Mouse (Mus musculus): ENCODE measurements around the gene Glra4. TPM values are rescaled to one million over a fixed set of nuclear protein-coding genes. Genes with fewer than 3 reads are reported as not detected.

Glra4 gene
- polyA plus RNA-seq, 1 experiment from 2014 or later, result 0.12 TPM

DNA sequence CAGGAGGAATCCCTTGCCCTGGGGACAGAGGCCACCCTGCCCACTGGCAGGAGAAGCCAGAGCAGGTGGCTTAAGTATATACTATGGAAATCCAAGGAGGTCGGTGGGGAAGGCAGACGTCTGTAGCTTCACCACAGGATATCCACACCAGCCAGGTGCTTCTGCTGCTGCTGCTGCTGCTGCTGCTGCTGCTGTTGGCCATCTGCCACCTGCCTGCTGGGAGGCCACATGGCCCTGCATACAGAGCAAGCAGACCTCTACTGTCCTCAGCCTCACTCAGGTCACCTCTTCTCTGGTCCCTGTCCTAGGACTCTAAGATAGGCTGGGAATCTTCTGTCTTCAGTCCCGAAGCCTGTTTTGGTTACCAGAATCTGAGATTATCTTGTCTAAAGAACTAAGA, 1.9 kb downstream of the Glra4 start:
- no peak overlapping the region for H3K4me2 ChIP-seq (ENCODE audit: low read length)
- no peaks in the 10 kb centered on the region for H3K36me3 ChIP-seq (ENCODE audit: control insufficient read depth, insufficient read depth, low read length)
- ATAC-seq (replicated peaks; ENCODE audit: low FRiP score, low TSS enrichment, low read depth) (no peak), DNase-seq (ENCODE audit: low spot score) (no peak)
- H3K9me3 ChIP-seq (ENCODE audit: control insufficient read depth, low read length), result no peaks in the 10 kb centered on the region
- no peaks in the 10 kb centered on the region for H3K27me3 ChIP-seq (replicated peaks; ENCODE audit: control insufficient read depth, insufficient read depth, low read length)
- no peak overlapping the region for H3K27ac ChIP-seq (ENCODE audit: low read depth)
- no peak overlapping the region for H3K4me3 ChIP-seq (ENCODE audit: low read depth, low read length)
- 68% methylated on average over 3 of the region's 3 CpGs for WGBS
- no peaks in the 10 kb centered on the region for H3K4me1 ChIP-seq (replicated peaks; ENCODE audit: control insufficient read depth, insufficient read depth, low read length)
- no peak overlapping the region for H3K9ac ChIP-seq (ENCODE audit: low read length)

DNA sequence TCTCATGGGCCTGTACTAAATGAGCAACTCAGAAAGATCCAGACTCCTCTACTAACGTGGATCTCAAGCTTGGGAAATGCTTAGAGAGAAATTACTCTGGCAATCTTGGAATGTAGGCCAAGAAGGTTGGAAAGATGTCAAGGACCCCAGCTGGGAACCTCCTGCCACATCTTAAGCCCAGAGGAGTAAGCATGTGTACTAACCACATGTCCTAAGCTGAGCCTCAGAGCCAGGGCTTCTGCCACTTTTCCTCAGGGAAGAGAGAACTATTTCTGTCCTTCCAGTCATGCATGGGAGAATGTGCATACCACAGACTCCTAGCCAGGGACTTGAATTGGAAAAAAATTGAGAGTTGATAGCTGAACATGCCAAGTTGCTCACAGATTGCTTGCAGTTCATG, 6.9 kb downstream of the Glra4 start:
- no peak overlapping the region for H3K4me2 ChIP-seq (ENCODE audit: low read length)
- no peaks in the 10 kb centered on the region for H3K4me1 ChIP-seq (replicated peaks; ENCODE audit: control insufficient read depth, insufficient read depth, low read length)
- DNase-seq (ENCODE audit: low spot score), result no peak
- no peak overlapping the region for H3K4me3 ChIP-seq (ENCODE audit: low read depth, low read length)
- H3K27me3 ChIP-seq (replicated peaks; ENCODE audit: control insufficient read depth, insufficient read depth, low read length), result no peaks in the 10 kb centered on the region
- H3K36me3 ChIP-seq (ENCODE audit: control insufficient read depth, insufficient read depth, low read length), result no peaks in the 10 kb centered on the region
- H3K27ac ChIP-seq (ENCODE audit: low read depth), result no peak overlapping the region
- 77% methylated on average over 1 of the region's 1 CpGs for WGBS
- no peak for ATAC-seq (replicated peaks; ENCODE audit: low FRiP score, low TSS enrichment, low read depth)
- H3K9me3 ChIP-seq (ENCODE audit: control insufficient read depth, low read length), result no peaks in the 10 kb centered on the region
- no peak overlapping the region for H3K9ac ChIP-seq (ENCODE audit: low read length)

DNA sequence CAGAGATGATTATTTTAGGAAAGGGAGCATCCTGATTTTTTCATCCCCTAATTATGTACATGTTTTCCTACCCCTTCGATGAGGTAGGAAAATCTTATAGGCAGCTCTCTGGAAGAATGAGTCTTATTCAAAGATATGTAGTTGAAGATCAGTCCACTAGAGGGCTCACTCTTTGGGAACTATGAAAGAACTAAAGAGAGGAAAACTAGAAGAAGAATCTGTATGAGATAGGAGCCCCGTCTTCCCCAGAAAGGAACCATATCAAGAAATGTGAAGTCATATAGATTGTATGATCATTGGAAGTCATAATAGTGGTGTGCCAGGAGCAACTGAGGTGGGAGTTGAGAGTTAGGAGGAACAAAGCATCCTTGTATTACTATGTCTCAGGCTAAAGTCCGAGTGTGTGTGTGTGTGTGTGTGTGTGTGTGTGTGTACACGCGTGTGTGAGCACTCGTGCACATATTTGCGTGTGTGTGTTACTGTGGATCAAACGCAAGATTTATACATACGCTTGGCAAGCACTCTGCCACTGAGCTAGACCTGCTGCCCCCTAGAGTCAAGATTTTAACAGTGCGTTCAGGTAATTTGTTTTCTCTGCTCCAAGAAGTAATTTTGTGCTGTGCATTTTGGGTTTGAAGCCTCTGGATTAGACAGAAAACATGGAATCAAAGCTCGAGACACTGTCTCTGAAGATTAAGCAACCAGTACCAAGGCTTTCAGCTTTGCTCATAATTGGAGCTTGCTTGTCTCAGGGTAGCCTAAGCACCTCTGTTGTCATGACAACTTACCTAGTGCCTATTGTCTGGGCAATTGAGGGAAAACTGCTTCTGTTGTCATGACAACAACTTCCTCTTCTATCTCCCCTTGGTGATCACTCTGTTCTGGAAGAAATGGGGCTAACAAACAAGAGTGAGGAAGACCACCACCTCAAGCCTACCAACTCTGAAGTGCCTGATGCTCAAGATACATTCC, 18.6 kb downstream of the Glra4 start:
- Histone ChIP-seq H3K4me3 (ENCODE audit: low read depth, low read length) (no peak overlapping the region), H3K9ac (ENCODE audit: low read length) (no peak overlapping the region), H3K36me3 (ENCODE audit: control insufficient read depth, insufficient read depth, low read length) (peaks cover 14% of the 10 kb centered on the region; the same call in 1 of the 2 replicates), H3K4me2 (ENCODE audit: low read length) (no peak overlapping the region), H3K4me1 (replicated peaks; ENCODE audit: control insufficient read depth, insufficient read depth, low read length) (no peaks in the 10 kb centered on the region), H3K27ac (ENCODE audit: low read depth) (no peak overlapping the region), H3K27me3 (replicated peaks; ENCODE audit: control insufficient read depth, insufficient read depth, low read length) (no peaks in the 10 kb centered on the region), H3K9me3 (ENCODE audit: control insufficient read depth, low read length) (no peaks in the 10 kb centered on the region)
- ATAC-seq (replicated peaks; ENCODE audit: low FRiP score, low TSS enrichment, low read depth), result no peak
- no peak for DNase-seq (ENCODE audit: low spot score)
- WGBS, result 77% methylated on average over 11 of the region's 11 CpGs

DNA sequence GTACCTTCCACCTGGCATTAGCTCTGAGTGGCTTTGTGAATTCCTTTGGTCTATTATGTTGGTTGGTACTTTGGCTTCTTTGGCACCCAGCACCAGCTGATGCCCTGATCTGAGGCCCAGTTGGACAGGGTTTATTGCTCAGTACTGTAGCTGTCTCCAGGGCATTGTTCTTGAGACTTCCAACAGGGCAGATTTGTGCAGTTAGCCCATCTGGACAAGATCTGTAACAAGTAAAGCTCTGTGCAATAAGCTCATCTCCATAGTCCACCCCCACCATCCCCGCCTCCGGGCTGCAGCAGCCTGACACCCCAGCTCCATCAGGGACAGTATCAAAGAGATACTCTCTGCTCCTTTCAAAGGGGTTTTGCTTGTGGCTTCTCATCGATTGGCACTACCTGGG, 24.5 kb downstream of the Glra4 start:
- Histone ChIP-seq H3K27me3 (replicated peaks; ENCODE audit: control insufficient read depth, insufficient read depth, low read length) (no peaks in the 10 kb centered on the region), H3K27ac (ENCODE audit: low read depth) (no peak overlapping the region), H3K9me3 (ENCODE audit: control insufficient read depth, low read length) (no peaks in the 10 kb centered on the region), H3K9ac (ENCODE audit: low read length) (no peak overlapping the region), H3K4me1 (replicated peaks; ENCODE audit: control insufficient read depth, insufficient read depth, low read length) (no peaks in the 10 kb centered on the region), H3K36me3 (ENCODE audit: control insufficient read depth, insufficient read depth, low read length) (peaks cover 14% of the 10 kb centered on the region; the same call in 1 of the 2 replicates), H3K4me3 (ENCODE audit: low read depth, low read length) (no peak overlapping the region), H3K4me2 (ENCODE audit: low read length) (no peak overlapping the region)
- ATAC-seq (replicated peaks; ENCODE audit: low FRiP score, low TSS enrichment, low read depth) (no peak), DNase-seq (ENCODE audit: low spot score) (no peak)
- WGBS, result 91% methylated on average over 3 of the region's 3 CpGs

DNA sequence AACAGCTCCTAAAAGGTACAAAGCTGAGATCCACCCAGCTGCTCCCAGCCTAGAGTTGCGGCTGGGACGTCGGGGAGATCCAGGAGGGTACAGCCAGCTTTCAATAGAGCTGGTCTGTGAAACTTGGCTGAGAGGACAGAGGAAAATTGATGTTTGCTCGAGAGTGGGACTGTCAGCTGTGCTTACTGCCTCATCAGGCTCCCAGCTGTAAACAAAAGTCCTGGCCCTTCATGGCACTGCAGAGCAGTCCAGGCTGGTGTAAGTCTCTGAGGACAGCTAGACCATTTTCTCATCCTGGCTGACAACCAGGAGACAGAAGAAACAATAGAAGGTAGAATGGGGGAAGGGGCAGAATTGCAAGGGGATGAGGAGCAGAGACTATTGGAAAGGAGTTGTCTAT, 30.6 kb downstream of the Glra4 start:
- DNase-seq (ENCODE audit: low spot score), result no peak
- Histone ChIP-seq H3K9me3 (ENCODE audit: control insufficient read depth, low read length) (no peaks in the 10 kb centered on the region), H3K27me3 (replicated peaks; ENCODE audit: control insufficient read depth, insufficient read depth, low read length) (no peaks in the 10 kb centered on the region), H3K4me3 (ENCODE audit: low read depth, low read length) (no peak overlapping the region), H3K27ac (ENCODE audit: low read depth) (no peak overlapping the region), H3K4me1 (replicated peaks; ENCODE audit: control insufficient read depth, insufficient read depth, low read length) (no peaks in the 10 kb centered on the region), H3K9ac (ENCODE audit: low read length) (no peak overlapping the region), H3K36me3 (ENCODE audit: control insufficient read depth, insufficient read depth, low read length) (peaks cover 6% of the 10 kb centered on the region; the same call in 1 of the 2 replicates), H3K4me2 (ENCODE audit: low read length) (no peak overlapping the region)
- 76% methylated on average over 4 of the region's 4 CpGs for WGBS
- no peak for ATAC-seq (replicated peaks; ENCODE audit: low FRiP score, low TSS enrichment, low read depth)

DNA sequence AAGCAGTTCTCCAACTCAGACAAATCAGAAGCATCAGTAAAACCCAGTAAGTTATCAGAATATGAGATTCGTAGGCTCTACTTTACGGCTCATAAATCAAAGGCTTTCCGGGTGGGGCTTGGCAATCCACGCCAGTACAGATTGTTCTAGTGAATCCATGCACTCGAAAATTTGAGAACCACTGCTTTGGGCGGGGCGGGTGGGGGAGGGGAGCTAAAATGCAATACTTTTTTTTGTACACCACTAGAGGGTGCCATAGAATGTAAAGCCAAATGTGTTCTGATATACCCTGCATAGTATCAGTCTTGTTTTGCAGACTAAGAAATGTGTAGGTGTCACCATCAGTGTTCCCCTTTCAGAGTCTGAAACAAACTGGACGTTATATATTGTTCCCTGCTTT, 35.3 kb downstream of the Glra4 start:
- ATAC-seq (replicated peaks; ENCODE audit: low FRiP score, low TSS enrichment, low read depth) (no peak), DNase-seq (ENCODE audit: low spot score) (no peak)
- 67% methylated on average over 8 of the region's 8 CpGs for WGBS
- no peaks in the 10 kb centered on the region for H3K9me3 ChIP-seq (ENCODE audit: control insufficient read depth, low read length)
- no peak overlapping the region for H3K9ac ChIP-seq (ENCODE audit: low read length)
- H3K27me3 ChIP-seq (replicated peaks; ENCODE audit: control insufficient read depth, insufficient read depth, low read length), result no peaks in the 10 kb centered on the region
- peaks cover 6% of the 10 kb centered on the region; the same call in 1 of the 2 replicates for H3K36me3 ChIP-seq (ENCODE audit: control insufficient read depth, insufficient read depth, low read length)
- no peak overlapping the region for H3K4me2 ChIP-seq (ENCODE audit: low read length)
- no peaks in the 10 kb centered on the region for H3K4me1 ChIP-seq (replicated peaks; ENCODE audit: control insufficient read depth, insufficient read depth, low read length)
- no peak overlapping the region for H3K27ac ChIP-seq (ENCODE audit: low read depth)
- H3K4me3 ChIP-seq (ENCODE audit: low read depth, low read length), result no peak overlapping the region

DNA sequence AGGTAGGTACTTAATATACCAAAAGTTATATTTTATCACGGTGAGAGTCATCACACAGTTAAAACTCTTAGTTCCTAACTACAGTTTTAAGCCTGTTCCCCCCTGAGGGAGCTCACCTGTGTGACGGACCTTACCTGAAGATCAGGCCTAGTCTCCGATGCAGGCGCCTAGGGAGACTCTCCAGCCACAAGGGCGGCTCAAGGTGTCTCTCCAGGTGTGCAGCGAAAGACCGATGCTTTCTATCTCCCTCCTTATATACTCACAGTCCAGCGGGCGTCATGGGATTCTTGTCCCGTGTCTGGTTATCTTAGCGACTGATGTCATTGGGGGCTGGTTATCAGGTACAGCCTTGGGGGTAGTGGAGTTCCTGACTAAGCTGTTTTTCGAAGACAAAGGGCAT, 36.5 kb downstream of the Glra4 start, which contains the start of gene Morf4l2:
TSS of gene Morf4l2 (minus strand) at position 232 of the 400 bp plus-strand sequence.
- H3K4me2 ChIP-seq (ENCODE audit: low read length), result peak within 1 kb of the TSS; percentile 52
- H3K4me1 ChIP-seq (replicated peaks; ENCODE audit: control insufficient read depth, insufficient read depth, low read length), result no peaks in the 10 kb centered on the region
- ATAC-seq (replicated peaks; ENCODE audit: low FRiP score, low TSS enrichment, low read depth), result no peak
- 92% methylated on average over 12 of the region's 12 CpGs for WGBS
- H3K9ac ChIP-seq (ENCODE audit: low read length), result peak within 1 kb of the TSS; percentile 60
- H3K4me3 ChIP-seq (ENCODE audit: low read depth, low read length), result peak within 1 kb of the TSS; percentile 61
- H3K9me3 ChIP-seq (ENCODE audit: control insufficient read depth, low read length), result no peaks in the 10 kb centered on the region
- no peaks in the 10 kb centered on the region for H3K27me3 ChIP-seq (replicated peaks; ENCODE audit: control insufficient read depth, insufficient read depth, low read length)
- DNase-seq (ENCODE audit: low spot score), result no peak
- H3K36me3 ChIP-seq (ENCODE audit: control insufficient read depth, insufficient read depth, low read length), result peaks cover 11% of the 10 kb centered on the region
- peak within 1 kb of the TSS; percentile 88 for H3K27ac ChIP-seq (ENCODE audit: low read depth)

DNA sequence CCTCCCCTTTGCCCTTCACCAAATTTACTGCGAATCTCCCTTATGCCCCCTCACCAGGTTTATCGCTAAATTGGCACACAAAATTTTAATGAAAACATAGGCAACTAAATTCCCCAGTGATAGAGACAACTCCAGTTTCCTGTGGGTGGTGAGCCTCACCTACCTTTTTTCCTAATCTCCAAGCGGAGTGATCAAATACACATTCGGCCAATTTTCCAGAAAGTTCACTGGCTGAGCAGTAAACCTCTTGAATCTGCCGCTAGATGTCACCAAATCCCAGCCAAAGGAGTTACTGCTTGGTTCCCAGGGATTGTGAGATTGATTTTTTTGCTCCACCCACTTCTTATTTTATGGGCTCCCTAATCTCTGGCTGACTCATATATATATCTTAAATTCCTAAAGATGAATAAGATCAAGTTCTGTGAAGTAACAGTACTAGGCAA, 37.3 kb downstream of the Glra4 start:
- peak overlapping the region; percentile 60 for H3K9ac ChIP-seq (ENCODE audit: low read length)
- peak overlapping the region; percentile 52 for H3K4me2 ChIP-seq (ENCODE audit: low read length)
- H3K4me3 ChIP-seq (ENCODE audit: low read depth, low read length), result peak overlapping the region; percentile 61
- H3K9me3 ChIP-seq (ENCODE audit: control insufficient read depth, low read length), result no peaks in the 10 kb centered on the region
- WGBS, result 36% methylated on average over 5 of the region's 5 CpGs
- no peak for ATAC-seq (replicated peaks; ENCODE audit: low FRiP score, low TSS enrichment, low read depth)
- H3K27me3 ChIP-seq (replicated peaks; ENCODE audit: control insufficient read depth, insufficient read depth, low read length), result no peaks in the 10 kb centered on the region
- H3K27ac ChIP-seq (ENCODE audit: low read depth), result peak overlapping the region; percentile 88
- peaks cover 10% of the 10 kb centered on the region; the same call in 1 of the 2 replicates for H3K36me3 ChIP-seq (ENCODE audit: control insufficient read depth, insufficient read depth, low read length)
- peak; percentile 69 for DNase-seq (ENCODE audit: low spot score)
- no peaks in the 10 kb centered on the region for H3K4me1 ChIP-seq (replicated peaks; ENCODE audit: control insufficient read depth, insufficient read depth, low read length)

Measured in intestine, embryonic 14.5 days (tissue).